Mouse (Mus musculus) stomach, postnatal 0 days (tissue): ENCODE data around the gene Spata2l. TPM values are rescaled to one million over a fixed set of nuclear protein-coding genes. Genes with fewer than 3 reads are reported as not detected.
"Not testable (repeated sequence)": the region's sequence is repeated elsewhere in the genome, so short reads cannot be mapped to it uniquely, and the experiment has no call there.

Experiments
- ATAC-seq: fragments of 200-750 bp; cut with Nextera tagmentation; 2 replicates; pipeline ENCODE4 v1.8.0; 2017; ENCODE audit not compliant: low FRiP score, low TSS enrichment
- DNase-seq: peaks from one replicate; pipeline ENCODE4 v3.0.0-alpha.2; 2016; ENCODE audit warnings: low spot score
- H3K27ac ChIP-seq: fragments of 300-500 bp; sonication (generic); replicated peaks from 2 replicates; pipeline ENCODE4 v1.5.1; 2014; ENCODE audit warnings: mild to moderate bottlenecking, control low read depth
- H3K27me3 ChIP-seq: fragments of 300-500 bp; sonication (generic); 2 replicates; pipeline ENCODE4 v1.6.1; 2014; ENCODE audit warnings: low read length; ENCODE audit not compliant: control insufficient read depth, insufficient read depth
- H3K36me3 ChIP-seq: fragments of 300-500 bp; sonication (generic); 2 replicates; pipeline ENCODE4 v1.6.1; 2014; ENCODE audit warnings: low read length, mixed read lengths; ENCODE audit not compliant: control insufficient read depth, insufficient read depth
- H3K4me1 ChIP-seq: fragments of 300-500 bp; sonication (generic); replicated peaks from 2 replicates; pipeline ENCODE4 v1.6.1; 2014; ENCODE audit warnings: antibody characterized with exemption; ENCODE audit not compliant: control insufficient read depth, insufficient read depth
- H3K4me2 ChIP-seq: fragments of 300-500 bp; sonication (generic); replicated peaks from 2 replicates; pipeline ENCODE4 v1.6.1; 2014; ENCODE audit warnings: low read depth, mild to moderate bottlenecking, control low read depth, moderate library complexity
- H3K4me3 ChIP-seq: fragments of 300-500 bp; sonication (generic); 2 replicates; pipeline ENCODE4 v1.5.1; 2014; ENCODE audit warnings: low read depth, low read length, control low read depth
- H3K9ac ChIP-seq: fragments of 300-500 bp; sonication (generic); 2 replicates; pipeline ENCODE4 v1.6.1; 2014; ENCODE audit warnings: mild to moderate bottlenecking, low read length, control low read depth, mixed read lengths
- H3K9me3 ChIP-seq: fragments of 300-500 bp; sonication (generic); 2 replicates; pipeline ENCODE4 v1.6.1; 2016; ENCODE audit warnings: low read length; ENCODE audit not compliant: control insufficient read depth
- CTCF ChIP-seq: IDR thresholded peaks from 2 replicates; pipeline ENCODE4 v1.5.1; 2016; ENCODE audit warnings: antibody characterized with exemption, low read depth, mild to moderate bottlenecking, moderate library complexity
- EP300 ChIP-seq: optimal IDR thresholded peaks from 2 replicates; pipeline ENCODE3; 2016; ENCODE audit warnings: antibody characterized with exemption
- WGBS: fragments of 180-500 bp; shearing (Covaris S2); extraction: QIAGEN DNeasy Blood & Tissue Kit; methylation state at CpG from one replicate; pipeline ENCODE4 v1.1.7; 2014; 5-methylcytosine and 5-hydroxymethylcytosine counted together
- polyA plus RNA-seq: library from polyadenylated mRNA; unstranded; fragments of >200 nt; fragmentation: Nextera tagmentation; extraction: Ambion mirVana; gene quantifications from 2 replicates; pipeline ENCODE4 v1.2.1, GENCODE M21; 2015

Spata2l gene
- polyA plus RNA-seq = 3.1 and 3.6 TPM in 2 replicates

DNA sequence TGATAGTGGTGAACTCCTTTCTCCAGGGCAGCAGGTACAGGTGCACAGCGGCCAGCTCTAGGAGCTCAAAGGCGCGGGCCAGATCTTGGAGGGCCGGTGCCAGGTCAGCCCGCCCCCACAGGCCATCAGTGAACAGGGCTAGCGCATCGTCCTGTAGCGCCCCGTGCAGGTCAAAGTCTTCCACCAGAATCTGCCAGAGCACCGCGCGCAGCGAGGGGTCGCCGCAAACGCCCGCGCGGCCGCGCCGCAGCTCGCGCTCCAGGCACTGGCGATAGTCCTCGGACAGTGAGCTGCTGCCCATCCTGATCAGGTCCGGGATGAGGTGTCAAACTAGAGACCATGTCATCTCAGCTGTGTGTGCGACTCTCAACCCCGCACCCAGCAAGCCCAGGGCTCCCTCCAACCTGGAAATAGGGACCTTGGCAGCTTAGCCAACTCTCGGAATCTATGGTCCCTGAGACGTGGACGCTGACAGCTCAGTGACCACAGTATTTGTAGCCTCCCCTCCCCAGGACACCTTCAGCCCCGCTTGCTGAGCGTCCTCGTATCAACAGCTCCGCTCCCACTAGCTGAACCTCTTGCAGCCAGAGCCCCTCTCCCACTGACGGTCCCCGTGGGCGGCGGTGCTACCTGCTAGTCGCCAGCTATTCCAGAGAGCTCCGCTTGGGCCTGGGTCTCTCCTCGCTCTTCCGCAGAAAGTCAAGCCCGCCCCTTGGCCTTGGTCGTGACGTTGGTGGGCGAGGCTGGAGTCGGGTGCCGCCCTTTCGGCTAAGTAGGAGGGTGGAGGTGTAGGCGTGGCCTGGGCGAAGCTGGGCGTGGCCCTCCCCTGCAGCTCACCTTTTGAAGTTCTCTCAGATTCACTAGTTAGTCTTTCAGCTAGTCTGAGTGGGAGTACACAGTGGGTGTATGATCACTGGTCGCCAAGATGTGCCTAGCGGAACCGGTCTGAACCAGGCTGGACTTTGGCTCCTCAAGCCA, at the start of gene Spata2l:
Gene Spata2l (minus strand): TSS at position 714 of the 978 bp plus-strand sequence.
- peak; percentile 89 for ATAC-seq
- 0 out of 2 replicates have a peak within 1 kb of the TSS, but pooled peaks have one; percentile 8 for H3K27ac ChIP-seq
- TF ChIP-seq CTCF = peak; percentile 59
- TF ChIP-seq EP300 = no peak
- H3K4me1 ChIP-seq = peaks cover 6% of the 10 kb centered on the region
- peak within 1 kb of the TSS; percentile 96 for H3K4me2 ChIP-seq
- H3K9me3 ChIP-seq = no peaks in the 10 kb centered on the region
- H3K4me3 ChIP-seq = peak within 1 kb of the TSS; percentile 68
- DNase-seq = peak; percentile 92
- H3K36me3 ChIP-seq = no peaks in the 10 kb centered on the region
- WGBS = 1% methylated on average over 56 of the region's 57 CpGs
- H3K9ac ChIP-seq = peak within 1 kb of the TSS; percentile 68
- no peaks in the 10 kb centered on the region for H3K27me3 ChIP-seq

- H3K27ac ChIP-seq = no peak overlapping the region
- no peaks in the 10 kb centered on the region for H3K27me3 ChIP-seq
- no peaks in the 10 kb centered on the region for H3K36me3 ChIP-seq
- DNase-seq = no peak
- H3K4me2 ChIP-seq = no peak overlapping the region
- H3K9me3 ChIP-seq = no peaks in the 10 kb centered on the region
- WGBS = 86% methylated on average over 5 of the region's 5 CpGs
- H3K4me3 ChIP-seq = no peak overlapping the region
- ATAC-seq = no peak
- H3K4me1 ChIP-seq = no peaks in the 10 kb centered on the region
- TF ChIP-seq CTCF = no peak
- no peak for TF ChIP-seq EP300
- H3K9ac ChIP-seq = no peak overlapping the region
These were observed 48.5 kb upstream of the Spata2l start for GRCm38 (mm10) chr8:123284493-123284892.

DNA sequence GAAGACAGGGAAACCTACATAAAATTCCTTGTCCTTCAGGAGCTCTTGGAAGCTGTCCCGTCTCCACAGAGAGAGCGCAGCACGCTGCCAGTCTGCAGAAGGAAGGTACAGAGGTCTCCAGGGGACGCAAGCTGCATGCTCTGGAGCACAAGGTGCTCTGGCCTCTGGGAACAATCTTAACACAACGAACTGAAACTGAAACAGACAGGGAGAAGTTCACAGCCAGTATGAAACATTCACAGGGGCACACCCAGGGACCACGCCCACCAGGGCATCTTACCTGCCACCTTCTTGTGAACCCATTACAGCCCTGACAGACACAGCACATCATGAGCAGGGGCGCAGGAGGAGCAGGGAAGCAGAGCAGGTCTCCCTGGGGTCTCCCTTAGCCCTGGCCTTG, 48.0 kb upstream of the Spata2l start:
- Histone ChIP-seq H3K4me1 (no peaks in the 10 kb centered on the region), H3K9ac (no peak overlapping the region), H3K4me2 (no peak overlapping the region), H3K27me3 (no peaks in the 10 kb centered on the region), H3K9me3 (no peaks in the 10 kb centered on the region), H3K36me3 (no peaks in the 10 kb centered on the region), H3K4me3 (no peak overlapping the region), H3K27ac (no peak overlapping the region)
- ATAC-seq = 0 out of 2 replicates have a peak, but pooled peaks have one; percentile 35
- WGBS = 84% methylated on average over 7 of the region's 7 CpGs
- TF ChIP-seq CTCF (no peak), EP300 (no peak)
- peak; percentile 30 for DNase-seq

DNA sequence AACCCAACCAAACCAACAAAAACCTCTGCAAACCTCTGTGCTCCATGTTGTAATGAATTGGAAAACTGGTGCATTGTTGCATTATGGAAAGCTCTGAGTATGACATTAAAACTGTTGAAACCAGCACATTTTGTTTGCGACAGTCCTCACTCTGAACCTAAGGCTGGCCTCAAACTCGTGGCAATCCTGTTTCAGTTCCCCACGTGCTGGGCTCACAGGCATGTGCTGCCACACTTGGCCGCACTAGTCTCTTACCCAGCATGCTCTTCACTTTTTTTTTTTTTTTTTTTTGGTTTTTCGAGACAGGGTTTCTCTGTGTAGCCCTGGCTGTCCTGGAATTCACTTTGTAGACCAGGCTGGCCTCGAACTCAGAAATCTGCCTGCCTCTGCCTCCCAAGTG, 47.0 kb upstream of the Spata2l start:
- not testable (repeated sequence) for ATAC-seq, H3K4me3 ChIP-seq
- 95% methylated on average over 5 of the region's 6 CpGs for WGBS

GRCm38 (mm10) chr8:123280302-123281094, 44.5 kb upstream of the Spata2l start:
- no peak for DNase-seq
- ATAC-seq = no peak
- WGBS = 89% methylated on average over 13 of the region's 13 CpGs

More for the DNA sequence above, 47.0 kb upstream of the Spata2l start:
- not testable (repeated sequence) for H3K4me2 ChIP-seq, H3K9ac ChIP-seq, H3K27ac ChIP-seq, H3K9me3 ChIP-seq, H3K4me1 ChIP-seq, H3K27me3 ChIP-seq, DNase-seq, H3K36me3 ChIP-seq

More at GRCm38 (mm10) chr8:123280302-123281094, 44.5 kb upstream of the Spata2l start:
- no peak overlapping the region for H3K4me2 ChIP-seq
- H3K27me3 ChIP-seq = no peaks in the 10 kb centered on the region
- TF ChIP-seq CTCF = no peak
- TF ChIP-seq EP300 = no peak
- no peak overlapping the region for H3K4me3 ChIP-seq
- H3K9me3 ChIP-seq = no peaks in the 10 kb centered on the region
- no peak overlapping the region for H3K27ac ChIP-seq
- no peaks in the 10 kb centered on the region for H3K4me1 ChIP-seq
- H3K9ac ChIP-seq = no peak overlapping the region
- H3K36me3 ChIP-seq = no peaks in the 10 kb centered on the region
